Mouse (Mus musculus): Measurements from ENCODE around the gene Pla2g1b. TPM values are rescaled to one million over a fixed set of nuclear protein-coding genes. Genes with fewer than 3 reads are reported as not detected.
A peak's percentile ranks its signal among the peaks of the same experiment; 100 is the strongest.

The Pla2g1b gene
- polyA plus RNA-seq, 1 experiment from 2014 or later: not detected

DNA sequence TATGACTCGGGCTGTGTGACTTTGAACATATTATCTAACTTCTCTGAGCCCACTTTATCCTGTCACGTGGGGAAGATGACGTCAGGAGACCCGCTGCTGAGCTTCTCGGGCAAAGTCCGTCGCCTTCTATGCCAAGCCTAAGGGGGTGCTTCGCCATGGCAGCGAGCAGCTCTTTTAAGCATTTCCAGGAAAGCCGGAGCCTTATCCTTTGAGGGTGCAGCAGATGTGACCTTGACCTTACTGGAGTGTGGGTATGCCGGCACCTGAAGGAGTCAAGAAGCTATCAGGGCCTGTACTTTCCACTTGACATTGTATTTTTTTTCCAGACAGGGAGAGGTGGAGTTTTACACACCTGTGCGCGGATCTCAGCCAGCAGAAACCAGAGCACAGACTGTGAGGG is 7.1 kb upstream of the Pla2g1b start:
- Histone ChIP-seq H3K27me3 (ENCODE audit: control insufficient read depth, insufficient read depth, low read length) (no peaks in the 10 kb centered on the region), H3K4me1 (ENCODE audit: control insufficient read depth, insufficient read depth, low read length) (no peaks in the 10 kb centered on the region), H3K27ac (replicated peaks; ENCODE audit: low read depth, low read length) (no peak overlapping the region), H3K9ac (replicated peaks; ENCODE audit: low read length) (no peak overlapping the region), H3K4me3 (replicated peaks; ENCODE audit: low read depth, low read length) (no peak overlapping the region), H3K4me2 (ENCODE audit: low read length) (no peak overlapping the region), H3K36me3 (ENCODE audit: control insufficient read depth, insufficient read depth, low read length) (peaks cover 9% of the 10 kb centered on the region), H3K9me3 (ENCODE audit: control insufficient read depth, low read length) (no peaks in the 10 kb centered on the region)
- DNase-seq (no peak), ATAC-seq (ENCODE audit: low FRiP score, low TSS enrichment) (no peak)
- 75% methylated on average over 13 of the region's 13 CpGs for WGBS

DNA sequence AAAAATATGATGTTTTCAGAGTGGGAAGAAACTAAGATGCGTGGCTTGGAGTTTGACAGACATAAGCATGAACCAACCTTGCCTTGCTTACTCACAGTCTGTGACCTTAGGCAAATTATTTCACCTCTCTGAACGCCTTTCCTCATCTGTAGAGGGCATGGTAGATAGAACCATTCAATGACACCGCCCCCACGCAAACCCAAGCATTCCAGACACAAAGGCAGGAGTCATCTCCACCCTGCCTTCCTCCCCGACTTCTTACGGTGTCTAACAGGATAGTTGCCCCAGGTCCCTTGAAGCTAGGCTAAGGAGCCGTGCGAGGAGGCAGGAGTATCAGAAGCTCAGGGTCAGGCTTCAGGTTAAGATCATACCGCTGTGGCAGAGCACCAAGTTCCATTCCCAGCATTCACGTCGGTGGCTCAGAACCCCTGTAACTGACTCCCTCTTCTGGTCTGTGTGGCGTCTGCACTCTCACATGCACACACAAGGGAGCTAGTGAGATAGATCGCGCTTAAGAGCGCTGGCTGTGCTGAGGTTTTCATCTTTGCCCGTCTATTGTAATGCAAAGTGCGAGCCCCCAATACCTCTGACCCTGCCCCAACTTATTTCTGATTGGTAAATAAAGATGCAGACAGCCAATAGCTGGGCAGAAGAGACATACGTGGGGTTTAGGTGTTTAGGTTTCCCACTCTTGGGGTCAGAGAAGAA is 1.5 kb upstream of the Pla2g1b start:
- H3K4me2 ChIP-seq (ENCODE audit: low read length): no peak overlapping the region
- H3K4me1 ChIP-seq (ENCODE audit: control insufficient read depth, insufficient read depth, low read length): no peaks in the 10 kb centered on the region
- no peaks in the 10 kb centered on the region for H3K36me3 ChIP-seq (ENCODE audit: control insufficient read depth, insufficient read depth, low read length)
- no peak overlapping the region for H3K4me3 ChIP-seq (replicated peaks; ENCODE audit: low read depth, low read length)
- H3K27ac ChIP-seq (replicated peaks; ENCODE audit: low read depth, low read length): no peak overlapping the region
- H3K9ac ChIP-seq (replicated peaks; ENCODE audit: low read length): no peak overlapping the region
- no peak for DNase-seq
- H3K27me3 ChIP-seq (ENCODE audit: control insufficient read depth, insufficient read depth, low read length): no peaks in the 10 kb centered on the region
- WGBS: 79% methylated on average over 18 of the region's 18 CpGs
- no peaks in the 10 kb centered on the region for H3K9me3 ChIP-seq (ENCODE audit: control insufficient read depth, low read length)
- no peak for ATAC-seq (ENCODE audit: low FRiP score, low TSS enrichment)

DNA sequence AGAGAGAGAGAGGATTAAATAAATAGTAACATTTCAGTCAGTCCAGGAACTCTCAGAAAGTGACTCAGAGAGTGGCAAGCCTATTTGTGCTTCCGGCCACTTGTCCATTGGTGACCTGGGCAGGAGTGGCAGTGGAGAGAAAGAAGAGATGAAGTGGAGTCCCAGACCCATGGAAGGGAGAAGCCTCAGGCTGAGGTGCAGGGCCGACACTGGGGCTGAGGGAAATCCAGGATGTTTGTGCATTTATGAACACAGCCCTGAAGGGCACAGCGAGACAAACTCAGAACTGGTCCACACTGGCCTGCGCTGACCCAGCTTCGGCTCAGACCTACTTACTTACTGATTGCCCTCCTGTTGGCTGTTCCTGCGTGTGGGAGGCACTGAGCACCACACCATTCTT is 3.7 kb downstream of the Pla2g1b start:
- Histone ChIP-seq H3K4me1 (ENCODE audit: control insufficient read depth, insufficient read depth, low read length) (no peaks in the 10 kb centered on the region), H3K9ac (replicated peaks; ENCODE audit: low read length) (no peak overlapping the region), H3K36me3 (ENCODE audit: control insufficient read depth, insufficient read depth, low read length) (no peaks in the 10 kb centered on the region), H3K9me3 (ENCODE audit: control insufficient read depth, low read length) (no peaks in the 10 kb centered on the region), H3K27ac (replicated peaks; ENCODE audit: low read depth, low read length) (no peak overlapping the region), H3K4me2 (ENCODE audit: low read length) (no peak overlapping the region), H3K4me3 (replicated peaks; ENCODE audit: low read depth, low read length) (no peak overlapping the region), H3K27me3 (ENCODE audit: control insufficient read depth, insufficient read depth, low read length) (no peaks in the 10 kb centered on the region)
- DNase-seq (no peak), ATAC-seq (ENCODE audit: low FRiP score, low TSS enrichment) (no peak)
- WGBS: 68% methylated on average over 6 of the region's 6 CpGs

DNA sequence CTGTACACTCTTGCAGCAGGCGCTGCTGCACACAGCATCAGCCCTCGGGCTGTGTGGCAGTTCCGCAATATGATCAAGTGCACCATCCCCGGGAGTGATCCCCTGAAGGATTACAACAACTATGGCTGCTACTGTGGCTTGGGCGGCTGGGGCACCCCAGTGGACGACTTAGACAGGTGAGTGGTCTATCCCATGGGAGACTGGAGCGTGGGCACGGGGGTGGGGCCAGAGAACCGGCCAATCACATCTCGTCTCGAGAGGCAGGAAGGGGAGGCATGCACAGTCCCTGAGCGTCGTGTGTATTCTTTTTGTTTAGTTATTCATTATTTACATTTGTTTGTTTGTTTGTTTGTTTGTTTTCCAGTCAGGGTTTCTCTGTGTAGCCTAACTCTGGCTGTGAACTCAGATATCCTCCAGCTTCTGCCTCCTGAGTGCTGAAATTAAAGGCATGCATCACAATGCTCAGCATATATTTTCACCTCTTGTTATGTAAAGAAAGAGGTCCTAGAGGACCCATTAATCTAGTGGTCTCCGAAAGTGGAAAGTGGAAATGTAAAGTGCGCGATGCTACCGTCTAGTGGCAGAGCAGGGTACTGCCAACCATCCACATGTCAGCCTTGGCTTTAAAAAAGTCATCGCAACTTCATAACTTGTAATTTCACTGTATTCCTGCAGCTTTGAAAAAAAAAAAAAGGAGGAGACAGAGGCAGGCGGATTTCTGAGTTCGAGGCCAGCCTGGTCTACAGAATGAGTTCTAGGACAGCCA is 4.9 kb downstream of the Pla2g1b start:
- H3K27me3 ChIP-seq (ENCODE audit: control insufficient read depth, insufficient read depth, low read length): no peaks in the 10 kb centered on the region
- 37% methylated on average over 20 of the region's 20 CpGs for WGBS
- H3K4me1 ChIP-seq (ENCODE audit: control insufficient read depth, insufficient read depth, low read length): peaks cover 5% of the 10 kb centered on the region; the same call in 1 of the 2 replicates
- no peaks in the 10 kb centered on the region for H3K9me3 ChIP-seq (ENCODE audit: control insufficient read depth, low read length)
- peak; percentile 81 for DNase-seq
- no peaks in the 10 kb centered on the region for H3K36me3 ChIP-seq (ENCODE audit: control insufficient read depth, insufficient read depth, low read length)
- no peak overlapping the region for H3K9ac ChIP-seq (replicated peaks; ENCODE audit: low read length)
- no peak overlapping the region for H3K27ac ChIP-seq (replicated peaks; ENCODE audit: low read depth, low read length)
- no peak overlapping the region for H3K4me3 ChIP-seq (replicated peaks; ENCODE audit: low read depth, low read length)
- 0 out of 2 replicates have a peak overlapping the region, but pooled peaks have one; percentile 10 for H3K4me2 ChIP-seq (ENCODE audit: low read length)
- ATAC-seq (ENCODE audit: low FRiP score, low TSS enrichment): no peak

DNA sequence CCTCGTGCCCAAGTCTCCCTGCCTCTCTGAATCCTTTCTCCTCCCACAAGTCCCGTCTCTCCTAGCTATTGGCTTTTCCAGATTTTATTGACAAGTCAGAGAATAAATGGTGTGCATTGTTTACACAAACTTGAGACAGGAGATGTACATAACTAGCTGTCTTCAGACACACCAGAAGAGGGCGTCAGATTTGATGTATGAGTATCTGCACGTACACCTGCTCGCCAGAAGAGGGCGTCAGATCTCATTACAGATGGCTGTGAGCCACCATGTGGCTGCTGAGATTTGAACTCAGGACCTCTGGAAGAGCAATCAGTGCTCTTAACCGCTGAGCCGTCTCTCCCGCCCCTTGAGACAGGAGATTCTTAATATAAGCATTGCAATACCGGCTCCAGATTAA is 7.1 kb downstream of the Pla2g1b start:
- no peaks in the 10 kb centered on the region for H3K27me3 ChIP-seq (ENCODE audit: control insufficient read depth, insufficient read depth, low read length)
- no peak for ATAC-seq (ENCODE audit: low FRiP score, low TSS enrichment)
- H3K4me1 ChIP-seq (ENCODE audit: control insufficient read depth, insufficient read depth, low read length): peaks cover 5% of the 10 kb centered on the region; the same call in 1 of the 2 replicates
- no peak for DNase-seq
- no peak overlapping the region for H3K4me2 ChIP-seq (ENCODE audit: low read length)
- H3K9ac ChIP-seq (replicated peaks; ENCODE audit: low read length): no peak overlapping the region
- no peaks in the 10 kb centered on the region for H3K36me3 ChIP-seq (ENCODE audit: control insufficient read depth, insufficient read depth, low read length)
- H3K27ac ChIP-seq (replicated peaks; ENCODE audit: low read depth, low read length): no peak overlapping the region
- no peak overlapping the region for H3K4me3 ChIP-seq (replicated peaks; ENCODE audit: low read depth, low read length)
- WGBS: 76% methylated on average over 10 of the region's 10 CpGs
- H3K9me3 ChIP-seq (ENCODE audit: control insufficient read depth, low read length): no peaks in the 10 kb centered on the region

DNA sequence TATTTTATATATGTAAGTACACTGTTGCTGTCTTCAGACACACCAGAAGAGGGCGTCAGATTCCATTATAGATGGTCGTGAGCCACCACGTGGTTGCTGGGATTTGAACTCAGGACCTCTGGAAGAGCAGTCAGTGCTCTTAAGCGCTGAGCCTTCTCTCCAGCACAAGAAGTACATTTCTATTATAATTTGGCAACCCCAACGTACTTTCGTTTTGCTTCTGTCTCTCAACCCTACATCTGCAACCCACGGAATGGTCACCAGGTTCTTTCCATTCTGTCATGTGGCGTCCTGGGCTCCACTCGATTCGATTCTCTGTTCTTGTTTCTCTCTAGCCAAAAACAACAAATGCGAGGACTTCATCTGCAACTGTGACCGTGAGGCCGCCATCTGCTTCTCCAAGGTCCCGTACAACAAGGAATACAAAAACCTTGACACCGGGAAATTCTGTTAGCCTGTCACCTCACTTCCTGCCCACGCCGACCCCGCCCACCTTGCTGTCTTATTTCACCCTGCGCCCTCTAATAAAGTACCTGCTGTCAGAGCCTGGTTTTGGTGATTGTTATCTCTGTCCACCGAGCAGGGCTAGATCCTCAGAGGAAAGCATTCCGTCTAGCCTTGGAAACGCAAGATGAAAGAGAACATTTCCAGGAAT is 8.2 kb downstream of the Pla2g1b start:
- Histone ChIP-seq H3K4me3 (replicated peaks; ENCODE audit: low read depth, low read length) (no peak overlapping the region), H3K4me1 (ENCODE audit: control insufficient read depth, insufficient read depth, low read length) (peaks cover 5% of the 10 kb centered on the region; the same call in 1 of the 2 replicates), H3K36me3 (ENCODE audit: control insufficient read depth, insufficient read depth, low read length) (peaks cover under 1% of the 10 kb centered on the region; the same call in 1 of the 2 replicates), H3K9ac (replicated peaks; ENCODE audit: low read length) (no peak overlapping the region), H3K4me2 (ENCODE audit: low read length) (no peak overlapping the region), H3K27ac (replicated peaks; ENCODE audit: low read depth, low read length) (no peak overlapping the region), H3K27me3 (ENCODE audit: control insufficient read depth, insufficient read depth, low read length) (no peaks in the 10 kb centered on the region), H3K9me3 (ENCODE audit: control insufficient read depth, low read length) (no peaks in the 10 kb centered on the region)
- DNase-seq (no peak), ATAC-seq (ENCODE audit: low FRiP score, low TSS enrichment) (no peak)
- WGBS: 78% methylated on average over 22 of the region's 22 CpGs

DNA sequence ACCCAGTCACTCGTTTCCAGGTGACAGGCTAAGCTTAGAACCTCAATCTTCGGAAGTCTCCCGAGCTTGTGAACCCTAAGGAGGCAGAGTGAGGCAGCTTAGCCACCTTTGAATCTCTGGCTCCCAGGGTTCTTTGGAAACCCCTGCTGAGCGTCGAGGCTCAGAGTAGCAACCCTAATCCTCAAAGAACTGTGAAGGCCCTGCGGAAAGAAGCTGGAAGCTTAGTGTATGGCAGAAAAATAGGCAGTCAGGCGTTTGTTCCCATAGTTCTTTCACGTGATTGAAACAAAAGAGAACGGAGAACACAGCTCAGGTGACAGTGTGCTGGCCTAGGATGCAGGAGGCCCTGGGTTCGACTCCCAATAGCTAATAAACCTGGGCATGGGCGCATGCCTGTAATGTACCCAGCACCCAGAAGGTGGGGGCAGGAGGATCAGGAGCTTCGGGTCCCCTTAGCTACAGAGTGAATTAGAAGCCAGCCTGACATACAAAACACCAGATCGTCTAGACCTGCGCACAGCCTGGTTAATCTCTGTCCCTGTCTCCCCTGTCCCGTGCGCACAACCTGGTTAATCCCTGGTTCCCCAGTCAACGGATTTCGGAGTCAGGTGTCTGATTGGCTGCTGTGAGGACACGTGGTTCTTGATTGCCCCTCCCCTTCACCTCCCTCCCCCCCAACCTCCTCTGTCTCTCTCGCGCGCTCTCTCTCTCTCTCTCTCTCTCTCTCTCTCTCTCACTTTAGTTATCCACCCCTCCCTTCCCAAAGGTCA is 9.5 kb downstream of the Pla2g1b start:
- 5% methylated on average over 22 of the region's 22 CpGs for WGBS
- ATAC-seq (ENCODE audit: low FRiP score, low TSS enrichment): peak; percentile 85
- Histone ChIP-seq H3K27me3 (ENCODE audit: control insufficient read depth, insufficient read depth, low read length) (no peaks in the 10 kb centered on the region), H3K4me2 (ENCODE audit: low read length) (peak overlapping the region; percentile 54), H3K4me3 (replicated peaks; ENCODE audit: low read depth, low read length) (peak overlapping the region; percentile 35), H3K4me1 (ENCODE audit: control insufficient read depth, insufficient read depth, low read length) (peaks cover 5% of the 10 kb centered on the region; the same call in 1 of the 2 replicates), H3K9ac (replicated peaks; ENCODE audit: low read length) (no peak overlapping the region; the same call in 1 of the 2 replicates), H3K36me3 (ENCODE audit: control insufficient read depth, insufficient read depth, low read length) (peaks cover 4% of the 10 kb centered on the region; the same call in 1 of the 2 replicates), H3K27ac (replicated peaks; ENCODE audit: low read depth, low read length) (peak overlapping the region; percentile 16), H3K9me3 (ENCODE audit: control insufficient read depth, low read length) (no peaks in the 10 kb centered on the region)
- peak; percentile 84 for DNase-seq

DNA sequence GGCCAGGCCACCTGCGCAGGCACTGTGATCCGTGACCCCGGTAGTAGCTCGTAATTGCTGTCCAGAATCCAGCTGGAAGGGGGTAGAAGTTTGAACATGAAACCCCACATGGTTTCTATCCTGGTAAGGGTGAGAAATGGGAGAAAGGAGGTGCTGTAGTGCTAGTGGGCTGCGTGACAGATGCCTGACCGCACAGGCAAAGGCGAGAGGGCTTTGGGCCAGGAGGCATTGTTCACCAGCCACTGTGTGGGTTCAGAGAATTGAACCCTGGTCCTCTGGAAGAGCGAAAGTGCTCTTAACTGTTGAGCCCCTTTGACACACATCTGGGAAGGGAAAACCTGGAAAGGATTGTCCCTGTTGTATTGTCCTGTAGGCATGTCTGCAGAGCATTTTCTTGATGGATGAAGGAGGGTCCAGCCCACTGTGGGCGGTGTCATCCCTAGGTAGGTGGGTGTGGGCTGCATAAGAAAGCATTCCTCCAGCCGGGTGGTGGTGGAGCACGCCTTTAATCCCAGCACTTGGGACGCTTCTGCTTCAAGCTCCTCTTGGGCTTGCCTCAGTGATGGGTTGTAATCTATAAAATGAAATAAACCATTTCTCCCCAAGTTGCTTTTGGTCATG is 10.2 kb downstream of the Pla2g1b start:
- peaks cover 5% of the 10 kb centered on the region; the same call in 1 of the 2 replicates for H3K4me1 ChIP-seq (ENCODE audit: control insufficient read depth, insufficient read depth, low read length)
- no peaks in the 10 kb centered on the region for H3K9me3 ChIP-seq (ENCODE audit: control insufficient read depth, low read length)
- peak overlapping the region; percentile 54 for H3K4me2 ChIP-seq (ENCODE audit: low read length)
- H3K36me3 ChIP-seq (ENCODE audit: control insufficient read depth, insufficient read depth, low read length): peaks cover 4% of the 10 kb centered on the region; the same call in 1 of the 2 replicates
- ATAC-seq (ENCODE audit: low FRiP score, low TSS enrichment) (no peak), DNase-seq (no peak)
- no peak overlapping the region for H3K27ac ChIP-seq (replicated peaks; ENCODE audit: low read depth, low read length)
- H3K4me3 ChIP-seq (replicated peaks; ENCODE audit: low read depth, low read length): peak overlapping the region; percentile 35
- 34% methylated on average over 12 of the region's 12 CpGs for WGBS
- 0 out of 2 replicates have a peak, but pooled peaks cover 5% of the 10 kb centered on the region for H3K27me3 ChIP-seq (ENCODE audit: control insufficient read depth, insufficient read depth, low read length)
- no peak overlapping the region; the same call in 1 of the 2 replicates for H3K9ac ChIP-seq (replicated peaks; ENCODE audit: low read length)

Data from midbrain, embryonic 14.5 days (tissue).